Mouse (Mus musculus): Measurements from ENCODE around the gene Cbfa2t2.

DNA sequence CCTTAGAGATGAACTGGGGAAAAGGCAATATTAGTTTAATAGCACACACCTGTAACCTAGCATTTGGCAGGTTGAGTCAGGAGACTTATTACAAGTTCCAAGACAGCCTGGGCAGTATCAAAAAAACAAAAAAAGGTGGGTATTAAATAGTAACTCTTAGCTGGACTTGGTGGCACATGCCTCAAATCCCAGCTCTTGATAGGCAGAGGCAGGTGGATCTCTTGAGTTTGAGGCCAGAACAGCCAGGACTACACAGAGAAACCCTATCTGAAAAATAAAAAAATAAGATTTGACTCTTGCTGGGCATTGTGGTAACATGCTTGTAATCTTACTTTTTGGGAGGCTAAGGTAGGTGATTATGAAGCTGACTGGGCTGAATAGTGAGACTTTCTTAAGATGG is 4.2 kb downstream of the Cbfa2t2 start:
- TF ChIP-seq CTCF (IDR thresholded peaks at IDR 0.05; ENCODE audit: control insufficient read depth, insufficient read depth, insufficient replicate concordance, low read depth, low read length) (no peak), POLR2A (IDR thresholded peaks at IDR 0.05; ENCODE audit: control insufficient read depth, low read depth, low read length) (no peak)

Measured in testis, adult 2 months (tissue).